Mouse (Mus musculus): ENCODE results near the gene Ube2r2.

- TF ChIP-seq CTCF (IDR thresholded peaks at IDR 0.05; ENCODE audit: extremely low read depth, insufficient read depth, low read length) = no peak
- peak; percentile 60; the same call in 1 of the 2 replicates for TF ChIP-seq POLR2A (IDR thresholded peaks at IDR 0.05; ENCODE audit: extremely low read depth, insufficient read depth, low read length)
Measured at GRCm38 (mm10) chr4:41124180-41124951, 11.2 kb upstream of the Ube2r2 start, which contains the start of gene Nol6.

Data from cortical plate, adult 2 months (tissue).